Mouse (Mus musculus): ENCODE measurements around the gene B4galt3. TPM values are rescaled to one million over a fixed set of nuclear protein-coding genes. Genes with fewer than 3 reads are reported as not detected.
"Not testable (repeated sequence)": the region's sequence is repeated elsewhere in the genome, so short reads cannot be mapped to it uniquely, and the experiment has no call there.

B4galt3 gene
- polyA plus RNA-seq, 1 experiment from 2014 or later: 62.4 TPM

DNA sequence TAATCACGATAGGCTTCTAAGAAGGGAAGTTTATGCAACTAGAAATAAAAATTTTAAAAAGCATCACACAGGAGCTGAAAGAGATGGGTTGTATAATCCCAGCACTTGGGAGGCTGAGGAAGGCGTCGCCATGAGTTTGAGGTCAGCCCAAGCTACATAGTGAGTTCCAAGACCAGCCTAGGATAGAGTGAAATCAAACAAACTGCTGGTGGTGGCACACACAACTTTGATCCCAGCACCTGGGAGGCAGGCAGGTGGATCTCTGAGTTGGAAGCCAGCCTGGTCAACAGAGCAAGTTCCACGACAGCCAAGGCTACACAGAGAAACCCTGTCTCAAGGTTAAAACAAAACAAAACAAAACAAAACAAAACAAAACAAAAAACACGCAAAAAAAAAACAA, 37.8 kb upstream of the B4galt3 start:
- Histone ChIP-seq H3K9me3 (no peaks in the 10 kb centered on the region), H3K36me3 (peaks cover 37% of the 10 kb centered on the region), H3K27me3 (ENCODE audit: insufficient read depth, poor library complexity, severe bottlenecking) (no peaks in the 10 kb centered on the region), H3K27ac (no peak overlapping the region), H3K4me3 (no peak overlapping the region), H3K4me1 (peaks cover 33% of the 10 kb centered on the region)
- 83% methylated on average over 5 of the region's 5 CpGs for WGBS
- DNase-seq (ENCODE audit: low spot score): no peak

DNA sequence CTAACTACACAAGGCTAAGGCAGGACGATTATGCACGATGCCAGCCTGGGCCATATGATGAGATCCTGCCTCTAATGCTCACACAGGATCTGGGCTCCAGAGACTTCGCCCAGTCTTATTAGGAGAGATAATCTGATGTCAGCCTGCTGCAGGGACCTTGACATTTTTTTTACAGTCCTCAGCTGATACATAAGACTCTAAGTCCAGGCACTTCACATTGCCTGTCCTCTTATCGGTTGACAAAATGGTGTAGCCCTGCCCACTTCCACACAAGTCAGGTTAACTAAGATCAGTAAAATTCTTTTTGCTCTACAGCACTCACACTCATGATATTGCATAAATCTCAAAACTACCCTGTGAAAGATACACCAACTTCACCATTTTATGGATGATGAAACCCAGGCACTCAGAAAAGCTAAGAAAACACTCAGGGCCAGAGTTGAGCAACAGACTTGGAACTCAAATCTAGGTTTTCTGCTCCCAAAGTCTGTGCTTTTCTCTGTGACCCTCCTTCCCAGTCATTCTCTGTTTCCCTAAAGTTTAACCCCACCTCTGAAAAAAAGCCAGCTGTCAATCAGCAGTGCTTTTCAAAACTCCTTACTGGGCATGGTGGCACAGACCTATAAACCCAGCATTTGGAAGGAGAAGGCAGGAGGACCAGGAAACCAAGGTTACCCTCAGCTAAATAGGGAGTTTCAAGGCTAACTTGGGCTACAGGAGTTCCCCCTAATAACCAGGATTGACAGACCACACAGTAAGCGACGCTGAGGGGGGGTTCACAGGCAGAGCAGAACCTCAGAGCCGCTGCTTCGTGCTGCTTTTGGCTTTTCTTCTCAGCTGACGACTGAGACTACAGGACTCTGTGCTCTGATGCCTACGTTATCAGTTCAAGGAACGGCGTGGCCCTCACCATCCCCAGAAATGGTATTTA, 37.1 kb upstream of the B4galt3 start:
- 58% methylated on average over 12 of the region's 12 CpGs for WGBS
- Histone ChIP-seq H3K9me3 (no peaks in the 10 kb centered on the region), H3K4me3 (no peak overlapping the region), H3K27me3 (ENCODE audit: insufficient read depth, poor library complexity, severe bottlenecking) (no peaks in the 10 kb centered on the region), H3K4me1 (peaks cover 33% of the 10 kb centered on the region), H3K27ac (peak overlapping the region; percentile 6; the same call in 1 of the 2 replicates), H3K36me3 (peaks cover 44% of the 10 kb centered on the region)
- DNase-seq (ENCODE audit: low spot score): no peak

DNA sequence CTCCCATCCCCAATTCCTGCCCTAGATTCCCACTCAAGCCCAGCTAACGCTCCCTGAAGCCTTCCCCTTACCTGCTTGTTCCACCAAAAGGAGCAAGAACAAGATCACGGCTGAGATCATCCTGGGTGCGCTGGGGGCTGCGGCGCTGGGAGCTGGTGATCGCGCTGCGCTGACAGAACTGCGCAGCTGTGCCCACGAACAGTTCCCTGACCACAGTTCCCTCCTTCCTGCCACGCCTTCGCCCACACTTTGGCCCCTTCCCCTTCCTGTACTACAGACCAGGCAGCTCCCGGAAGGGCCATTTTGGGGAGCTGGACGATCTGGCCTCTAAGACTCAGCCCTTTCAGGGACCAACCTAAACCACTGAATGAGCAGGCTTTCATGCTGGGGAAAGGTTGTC, 36.0 kb upstream of the B4galt3 start, which contains the start of gene Fcer1g:
Fcer1g (minus strand) TSS at position 240 of the 400 bp plus-strand sequence.
- Histone ChIP-seq H3K27ac (peak within 1 kb of the TSS; percentile 6; the same call in 1 of the 2 replicates), H3K36me3 (peaks cover 55% of the 10 kb centered on the region), H3K4me1 (peaks cover 33% of the 10 kb centered on the region), H3K4me3 (no peak within 1 kb of the TSS), H3K27me3 (ENCODE audit: insufficient read depth, poor library complexity, severe bottlenecking) (no peaks in the 10 kb centered on the region), H3K9me3 (no peaks in the 10 kb centered on the region)
- no peak for DNase-seq (ENCODE audit: low spot score)
- WGBS: 88% methylated on average over 14 of the region's 14 CpGs

DNA sequence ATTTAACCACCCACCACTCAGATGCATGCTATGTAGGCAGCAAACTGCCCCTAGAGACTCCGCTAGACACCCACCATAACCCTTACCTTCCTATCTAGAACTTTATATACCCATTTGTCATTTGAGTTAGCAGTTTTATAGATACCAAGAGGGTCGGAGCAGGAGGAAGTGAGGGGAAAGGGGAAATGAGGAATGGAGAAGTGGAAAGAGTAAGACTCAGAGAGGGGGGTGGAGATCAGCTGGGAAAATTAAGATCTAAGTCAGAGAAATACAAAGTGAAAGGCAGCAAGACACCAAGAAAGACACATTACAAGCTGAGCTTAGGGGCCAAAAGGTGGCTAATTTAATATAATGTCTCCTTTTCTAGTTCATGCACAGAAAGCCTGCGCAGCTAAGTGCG, 35.6 kb upstream of the B4galt3 start:
- Histone ChIP-seq H3K4me3 (no peak overlapping the region), H3K36me3 (peaks cover 59% of the 10 kb centered on the region), H3K9me3 (no peaks in the 10 kb centered on the region), H3K27ac (no peak overlapping the region), H3K4me1 (peaks cover 33% of the 10 kb centered on the region), H3K27me3 (ENCODE audit: insufficient read depth, poor library complexity, severe bottlenecking) (no peaks in the 10 kb centered on the region)
- DNase-seq (ENCODE audit: low spot score): no peak
- 92% methylated on average over 4 of the region's 4 CpGs for WGBS

DNA sequence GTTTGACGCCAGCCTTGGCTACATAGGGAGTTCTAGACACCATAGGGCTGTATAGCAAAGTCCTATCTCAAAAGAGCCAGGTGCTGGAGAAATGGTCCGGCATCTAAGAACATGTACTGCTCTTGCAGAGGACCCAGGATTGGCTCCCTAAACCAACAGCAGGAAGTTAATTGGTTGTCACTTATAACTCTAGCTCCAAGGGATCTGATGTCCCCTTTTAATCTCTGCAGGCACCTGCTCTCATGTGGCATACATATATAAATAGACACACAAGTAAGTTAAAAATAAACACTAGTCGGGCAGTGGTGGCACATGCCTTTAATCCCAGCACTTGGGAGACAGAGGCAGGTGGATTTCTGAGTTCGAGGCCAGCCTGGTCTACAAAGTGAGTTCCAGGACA, 34.3 kb upstream of the B4galt3 start:
- Histone ChIP-seq H3K27me3 (ENCODE audit: insufficient read depth, poor library complexity, severe bottlenecking) (no peaks in the 10 kb centered on the region), H3K9me3 (no peaks in the 10 kb centered on the region), H3K36me3 (peaks cover 71% of the 10 kb centered on the region), H3K4me3 (no peak overlapping the region), H3K4me1 (peaks cover 26% of the 10 kb centered on the region), H3K27ac (no peak overlapping the region)
- no peak for DNase-seq (ENCODE audit: low spot score)
- 75% methylated on average over 4 of the region's 4 CpGs for WGBS

DNA sequence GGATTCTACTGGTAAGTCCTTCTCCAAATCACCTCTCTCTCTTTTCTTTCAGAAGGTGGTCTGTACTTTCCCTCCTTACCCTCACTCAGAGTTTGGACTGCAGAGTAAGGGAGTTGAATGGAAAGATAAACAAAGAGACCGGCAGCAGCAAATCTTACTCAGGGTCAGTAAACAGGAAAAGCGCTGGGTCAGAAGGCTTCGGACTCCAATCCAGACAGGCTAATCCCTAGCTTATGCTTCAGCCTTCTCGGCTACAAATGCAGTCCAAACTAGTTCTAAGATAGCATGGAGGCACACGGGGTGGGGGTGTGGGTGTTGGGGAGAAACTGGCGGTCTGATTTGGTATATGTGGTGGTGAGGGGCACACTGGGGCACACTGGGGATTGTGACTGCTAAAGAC, 32.7 kb upstream of the B4galt3 start:
- H3K27ac ChIP-seq: no peak overlapping the region
- no peak for DNase-seq (ENCODE audit: low spot score)
- no peaks in the 10 kb centered on the region for H3K27me3 ChIP-seq (ENCODE audit: insufficient read depth, poor library complexity, severe bottlenecking)
- no peaks in the 10 kb centered on the region for H3K9me3 ChIP-seq
- WGBS: 67% methylated on average over 6 of the region's 6 CpGs
- H3K4me3 ChIP-seq: no peak overlapping the region
- peaks cover 87% of the 10 kb centered on the region for H3K36me3 ChIP-seq
- peaks cover 26% of the 10 kb centered on the region for H3K4me1 ChIP-seq

DNA sequence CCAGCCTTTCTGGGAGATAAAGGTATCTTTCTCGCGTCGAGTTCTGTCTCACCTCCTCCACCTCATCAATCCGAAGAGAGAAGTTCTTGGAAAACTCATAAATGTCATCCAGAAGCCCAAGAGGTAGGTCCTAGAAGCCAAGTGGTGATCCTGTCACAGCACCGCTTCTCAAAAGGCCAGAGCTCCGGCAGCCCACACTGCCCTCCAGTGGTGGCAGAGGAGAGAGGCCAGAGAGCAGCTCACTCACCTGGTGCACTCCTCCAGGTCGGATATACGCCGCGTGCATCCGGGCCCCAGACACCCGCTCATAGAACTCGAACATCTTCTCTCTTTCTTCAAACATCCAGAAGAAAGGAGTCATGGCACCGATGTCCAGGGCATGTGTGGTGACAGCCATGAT, 31.7 kb upstream of the B4galt3 start:
- H3K9me3 ChIP-seq: no peaks in the 10 kb centered on the region
- no peak overlapping the region for H3K4me3 ChIP-seq
- WGBS: 73% methylated on average over 14 of the region's 14 CpGs
- H3K27ac ChIP-seq: no peak overlapping the region
- peaks cover 98% of the 10 kb centered on the region for H3K36me3 ChIP-seq
- H3K27me3 ChIP-seq (ENCODE audit: insufficient read depth, poor library complexity, severe bottlenecking): no peaks in the 10 kb centered on the region
- DNase-seq (ENCODE audit: low spot score): no peak
- peaks cover 18% of the 10 kb centered on the region for H3K4me1 ChIP-seq

DNA sequence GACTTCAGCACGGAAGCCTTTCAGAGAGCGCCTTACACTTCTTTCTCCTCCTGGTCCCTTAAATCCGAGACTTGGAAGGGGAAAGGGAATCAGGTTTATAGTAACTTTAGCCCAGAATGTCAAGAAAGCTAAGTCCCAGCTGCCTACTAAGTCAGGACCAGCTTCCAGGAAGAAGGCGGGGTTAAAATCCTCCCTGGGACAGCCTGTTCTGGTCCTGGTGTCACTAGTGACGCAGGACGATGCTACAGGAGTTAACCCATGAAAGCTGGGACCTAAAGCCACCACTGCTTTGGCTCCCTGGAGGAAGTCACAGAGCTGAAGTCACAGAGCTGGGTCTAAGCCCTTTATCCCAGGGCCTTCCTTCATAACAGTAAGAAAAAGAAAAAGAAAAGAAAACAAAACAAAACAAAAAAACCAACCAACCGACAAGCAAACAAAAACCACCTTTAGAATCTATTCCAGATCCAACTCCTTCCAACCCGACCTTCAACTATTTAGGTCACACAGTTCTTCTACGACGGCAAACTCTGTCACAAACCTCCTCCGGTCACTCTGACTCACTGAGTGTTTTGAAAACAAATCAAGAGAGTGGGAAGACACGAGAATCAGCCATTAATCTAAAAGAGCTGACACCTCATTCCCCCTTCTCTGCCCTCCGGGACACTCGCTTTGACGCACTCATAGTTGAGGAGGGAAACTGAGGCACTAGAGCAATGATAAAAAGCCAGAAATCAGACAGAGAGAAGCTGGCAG, 30.0 kb upstream of the B4galt3 start:
- WGBS: 79% methylated on average over 15 of the region's 15 CpGs
- Histone ChIP-seq H3K4me1 (0 out of 2 replicates have a peak, but pooled peaks cover 9% of the 10 kb centered on the region), H3K4me3 (no peak overlapping the region), H3K27me3 (ENCODE audit: insufficient read depth, poor library complexity, severe bottlenecking) (no peaks in the 10 kb centered on the region), H3K27ac (no peak overlapping the region), H3K9me3 (no peaks in the 10 kb centered on the region), H3K36me3 (peaks cover 96% of the 10 kb centered on the region)
- no peak for DNase-seq (ENCODE audit: low spot score)

DNA sequence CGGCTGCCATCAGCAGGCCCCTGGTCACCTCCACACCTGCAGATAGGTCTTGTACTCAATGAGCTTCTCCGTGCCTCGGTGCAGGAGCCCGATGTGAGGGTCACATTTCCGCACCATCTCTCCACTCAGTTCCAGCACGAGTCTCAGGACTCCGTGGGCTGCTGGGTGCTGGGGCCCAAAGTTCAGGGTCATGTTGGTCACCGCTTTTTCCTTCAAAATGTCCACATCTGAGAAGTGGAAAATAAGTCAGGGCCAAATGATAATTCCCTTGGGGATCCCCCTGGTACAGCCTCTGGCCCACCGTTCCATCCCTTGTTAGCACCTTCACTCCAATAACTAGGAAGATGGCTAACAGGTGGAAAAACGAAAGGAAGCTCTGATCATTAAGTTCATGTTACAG, 29.2 kb upstream of the B4galt3 start:
- 89% methylated on average over 10 of the region's 10 CpGs for WGBS
- DNase-seq (ENCODE audit: low spot score): no peak
- H3K27me3 ChIP-seq (ENCODE audit: insufficient read depth, poor library complexity, severe bottlenecking): no peaks in the 10 kb centered on the region
- H3K9me3 ChIP-seq: no peaks in the 10 kb centered on the region
- peaks cover 95% of the 10 kb centered on the region for H3K36me3 ChIP-seq
- peaks cover 14% of the 10 kb centered on the region for H3K4me1 ChIP-seq
- H3K27ac ChIP-seq: no peak overlapping the region
- no peak overlapping the region for H3K4me3 ChIP-seq

DNA sequence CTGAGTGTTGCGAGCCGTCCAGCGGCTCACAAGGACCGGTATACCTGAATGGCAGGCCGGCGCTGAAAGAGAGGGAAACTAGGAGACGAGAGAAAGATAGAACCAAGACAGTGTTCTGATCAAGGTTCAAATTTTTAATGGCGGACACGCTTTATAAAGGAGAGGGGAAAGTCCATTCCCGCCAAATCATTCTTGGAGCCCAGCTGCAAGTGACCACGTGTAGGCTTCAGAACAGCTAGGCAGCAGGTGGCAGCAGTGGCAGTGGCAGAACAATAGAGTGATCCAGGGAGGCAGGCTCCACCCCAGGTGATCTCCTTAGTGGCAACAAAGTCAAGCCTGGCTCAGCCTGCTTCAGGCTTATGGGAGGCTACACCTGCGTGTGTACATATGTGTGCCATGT, 28.2 kb upstream of the B4galt3 start:
- peaks cover 15% of the 10 kb centered on the region for H3K4me1 ChIP-seq
- DNase-seq (ENCODE audit: low spot score); H3K4me3 ChIP-seq; H3K27me3 ChIP-seq (ENCODE audit: insufficient read depth, poor library complexity, severe bottlenecking); H3K9me3 ChIP-seq; H3K27ac ChIP-seq: not testable (repeated sequence)
- 85% methylated on average over 12 of the region's 12 CpGs for WGBS
- peaks cover 85% of the 10 kb centered on the region for H3K36me3 ChIP-seq

DNA sequence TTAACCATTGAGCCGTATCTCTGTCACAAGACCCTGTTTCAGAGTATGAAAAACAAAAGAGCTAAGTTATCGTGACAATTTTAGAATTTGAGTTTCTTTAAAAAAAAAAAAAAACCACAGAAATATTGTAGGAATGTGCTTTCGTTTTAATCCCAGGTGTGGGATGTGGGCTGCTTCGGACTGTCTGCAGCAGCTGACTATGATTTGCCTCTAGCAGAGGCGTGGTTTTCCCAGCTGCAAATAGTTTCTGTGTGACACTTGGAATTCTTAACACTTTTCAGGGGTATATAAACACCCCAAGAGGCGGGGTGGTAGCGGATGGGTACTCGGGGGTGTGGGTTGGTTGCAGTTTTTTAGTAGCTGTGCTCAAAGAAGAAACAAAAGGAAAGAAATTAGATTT, 24.8 kb upstream of the B4galt3 start:
- Histone ChIP-seq H3K27ac (no peak overlapping the region), H3K4me1 (peaks cover 42% of the 10 kb centered on the region), H3K4me3 (no peak overlapping the region), H3K9me3 (no peaks in the 10 kb centered on the region), H3K36me3 (peaks cover 51% of the 10 kb centered on the region), H3K27me3 (ENCODE audit: insufficient read depth, poor library complexity, severe bottlenecking) (no peaks in the 10 kb centered on the region)
- WGBS: 86% methylated on average over 8 of the region's 8 CpGs
- DNase-seq (ENCODE audit: low spot score): no peak

DNA sequence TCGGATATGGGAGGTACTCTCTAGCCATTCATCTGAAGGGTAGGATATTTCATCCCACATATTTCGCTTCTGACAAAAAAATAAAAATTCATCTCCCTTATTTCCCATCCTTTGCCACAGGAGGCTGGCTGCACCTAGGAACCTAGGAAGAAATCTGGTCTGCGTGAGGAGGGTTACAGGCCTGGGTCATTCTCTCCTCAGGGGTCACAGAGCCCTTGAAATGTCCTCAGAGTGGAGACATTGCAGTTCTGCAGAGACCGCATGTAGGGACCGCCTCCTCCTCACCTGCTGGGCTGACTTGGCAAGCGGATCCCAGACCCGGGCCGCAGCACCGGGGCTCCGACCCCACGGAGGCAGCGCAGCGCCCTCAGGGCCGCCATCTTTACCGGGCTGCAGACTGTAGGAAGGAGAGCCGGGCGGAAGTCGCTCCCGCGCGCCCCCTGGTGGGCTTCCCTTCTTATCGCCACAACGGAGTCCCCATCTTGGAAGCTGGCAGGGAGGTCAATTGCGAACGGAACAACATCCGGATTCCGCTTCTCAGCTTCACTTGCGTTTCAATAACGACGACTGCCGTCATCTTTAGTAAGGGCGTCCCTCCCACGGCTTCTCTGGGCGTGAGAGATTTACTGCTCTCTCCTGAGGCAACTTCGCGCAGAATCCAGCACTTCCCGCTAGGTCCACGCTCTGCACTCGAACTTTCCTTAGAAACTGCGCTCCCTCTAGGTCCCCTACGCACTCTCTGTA, 23.2 kb upstream of the B4galt3 start:
- H3K27ac ChIP-seq: peak overlapping the region; percentile 98
- H3K4me3 ChIP-seq: peak overlapping the region; percentile 89
- under 1% methylated on average over 41 of the region's 41 CpGs for WGBS
- peaks cover 36% of the 10 kb centered on the region for H3K36me3 ChIP-seq
- H3K9me3 ChIP-seq: no peaks in the 10 kb centered on the region
- peak; percentile 99 for DNase-seq (ENCODE audit: low spot score)
- peaks cover 57% of the 10 kb centered on the region for H3K4me1 ChIP-seq
- H3K27me3 ChIP-seq (ENCODE audit: insufficient read depth, poor library complexity, severe bottlenecking): 0 out of 2 replicates have a peak, but pooled peaks cover 7% of the 10 kb centered on the region

All from heart, embryonic 10.5 days (tissue).